Mouse (Mus musculus): ENCODE measurements around the gene Ccdc130. TPM values are rescaled to one million over a fixed set of nuclear protein-coding genes. Genes with fewer than 3 reads are reported as not detected.

The Ccdc130 gene
- polyA plus RNA-seq, 1 experiment from 2014 or later: 14.4 TPM

- Histone ChIP-seq H3K4me2 (no peak overlapping the region), H3K4me1 (peaks cover 9% of the 10 kb centered on the region; the same call in 1 of the 2 replicates), H3K9me3 (no peaks in the 10 kb centered on the region), H3K27ac (no peak overlapping the region), H3K9ac (no peak overlapping the region), H3K4me3 (replicated peaks) (no peak overlapping the region), H3K27me3 (replicated peaks) (no peaks in the 10 kb centered on the region), H3K36me3 (peaks cover 39% of the 10 kb centered on the region)
- 78% methylated on average over 3 of the region's 3 CpGs for WGBS
- ATAC-seq (ENCODE audit: insufficient read depth, low FRiP score, low read depth): no peak
Measured at GRCm38 (mm10) chr8:84211202-84211601, 59.0 kb downstream of the Ccdc130 start.

GRCm38 (mm10) chr8:84210167-84210791, 59.9 kb downstream of the Ccdc130 start:
- no peaks in the 10 kb centered on the region for H3K27me3 ChIP-seq (replicated peaks)
- H3K9ac ChIP-seq: no peak overlapping the region
- H3K4me2 ChIP-seq: no peak overlapping the region
- ATAC-seq (ENCODE audit: insufficient read depth, low FRiP score, low read depth): peak; percentile 55; the same call in 1 of the 2 replicates
- peaks cover 9% of the 10 kb centered on the region; the same call in 1 of the 2 replicates for H3K4me1 ChIP-seq
- no peaks in the 10 kb centered on the region for H3K9me3 ChIP-seq
- peaks cover 34% of the 10 kb centered on the region for H3K36me3 ChIP-seq
- WGBS: 58% methylated on average over 34 of the region's 34 CpGs
- no peak overlapping the region for H3K4me3 ChIP-seq (replicated peaks)
- H3K27ac ChIP-seq: no peak overlapping the region

GRCm38 (mm10) chr8:84208381-84209380, 61.5 kb downstream of the Ccdc130 start:
- Histone ChIP-seq H3K4me3 (replicated peaks) (no peak overlapping the region), H3K4me2 (no peak overlapping the region), H3K9me3 (no peaks in the 10 kb centered on the region), H3K9ac (no peak overlapping the region), H3K36me3 (peaks cover 40% of the 10 kb centered on the region), H3K27me3 (replicated peaks) (no peaks in the 10 kb centered on the region), H3K4me1 (peaks cover 15% of the 10 kb centered on the region; the same call in 1 of the 2 replicates), H3K27ac (peak overlapping the region; percentile 67)
- ATAC-seq (ENCODE audit: insufficient read depth, low FRiP score, low read depth): no peak
- 61% methylated on average over 17 of the region's 17 CpGs for WGBS

- Histone ChIP-seq H3K4me1 (peaks cover 17% of the 10 kb centered on the region; the same call in 1 of the 2 replicates), H3K36me3 (peaks cover 37% of the 10 kb centered on the region), H3K4me2 (0 out of 2 replicates have a peak overlapping the region, but pooled peaks have one; percentile 25), H3K9ac (no peak overlapping the region), H3K27ac (peak overlapping the region; percentile 67), H3K4me3 (replicated peaks) (no peak overlapping the region), H3K27me3 (replicated peaks) (no peaks in the 10 kb centered on the region), H3K9me3 (no peaks in the 10 kb centered on the region)
- 59% methylated on average over 7 of the region's 7 CpGs for WGBS
- no peak for ATAC-seq (ENCODE audit: insufficient read depth, low FRiP score, low read depth)
Measured at GRCm38 (mm10) chr8:84207811-84208210, 62.4 kb downstream of the Ccdc130 start.

MicroRNAs encoded within 50 kb of the gene (microRNA counts, 519-probe panel; counts per million panel counts)
- microRNA mmu-miR-23a (3,578 counts per million, percentile 90 among the panel's probes with 10 or more counts), microRNA mmu-miR-27a (3,738 counts per million, percentile 93 among the panel's probes with 10 or more counts)

Small RNA genes lying within 50 kb of the gene (microRNA-seq; reads per million reads assigned to microRNA genes)
- gene Mir23a (17,709 reads per million, percentile 96 among the genes with 10 or more reads in this experiment), gene Mir24-2 (not detected), gene Mir27a (291 reads per million, percentile 63 among the genes with 10 or more reads in this experiment), gene Mir3074-2 (not detected)

Other genes starting within 250 kb of the Ccdc130 start
- gene Palm3, start 248.9 kb downstream of the Ccdc130 start, polyA plus RNA-seq (2015; fragmentation: Nextera tagmentation; extraction: Ambion mirVana): 6.6 and 6.7 TPM in 2 replicates
- 1.1 and 1.7 TPM in 2 replicates for gene Il27ra, start 227.8 kb downstream of the Ccdc130 start, polyA plus RNA-seq (2015; fragmentation: Nextera tagmentation; extraction: Ambion mirVana)
- gene Rln3, start 225.4 kb downstream of the Ccdc130 start, polyA plus RNA-seq (2015; fragmentation: Nextera tagmentation; extraction: Ambion mirVana): not detected in 2 replicates
- 1.1 and 1.3 TPM in 2 replicates for gene Gm10643, start 205.2 kb downstream of the Ccdc130 start, polyA plus RNA-seq (2015; fragmentation: Nextera tagmentation; extraction: Ambion mirVana)
- 8.0 and 8.8 TPM in 2 replicates for gene Rfx1, start 203.5 kb downstream of the Ccdc130 start, polyA plus RNA-seq (2015; fragmentation: Nextera tagmentation; extraction: Ambion mirVana)
- 6.8 and 7.7 TPM in 2 replicates for gene Dcaf15, start 165.6 kb downstream of the Ccdc130 start, polyA plus RNA-seq (2015; fragmentation: Nextera tagmentation; extraction: Ambion mirVana)
- 0.36 and 0.39 TPM in 2 replicates for gene Podnl1, start 144.4 kb downstream of the Ccdc130 start, polyA plus RNA-seq (2015; fragmentation: Nextera tagmentation; extraction: Ambion mirVana)
- gene Cc2d1a, start 122.4 kb downstream of the Ccdc130 start, polyA plus RNA-seq (2015; fragmentation: Nextera tagmentation; extraction: Ambion mirVana): 22.2 and 22.7 TPM in 2 replicates
- 0.91 and 1.2 TPM in 2 replicates for gene 4930432K21Rik, start 122.4 kb downstream of the Ccdc130 start, polyA plus RNA-seq (2015; fragmentation: Nextera tagmentation; extraction: Ambion mirVana)
- 1.7 and 2.3 TPM in 2 replicates for gene Nanos3, start 85.2 kb downstream of the Ccdc130 start, polyA plus RNA-seq (2015; fragmentation: Nextera tagmentation; extraction: Ambion mirVana)
- gene Zswim4, start 33.3 kb downstream of the Ccdc130 start, polyA plus RNA-seq (2015; fragmentation: Nextera tagmentation; extraction: Ambion mirVana): 8.9 and 9.7 TPM in 2 replicates
- 311 and 318 TPM in 2 replicates for gene D8Ertd738e, start 20.7 kb downstream of the Ccdc130 start, polyA plus RNA-seq (2015; fragmentation: Nextera tagmentation; extraction: Ambion mirVana)
- 68.9 and 73.2 TPM in 2 replicates for gene Mri1, start 13.1 kb downstream of the Ccdc130 start, polyA plus RNA-seq (2015; fragmentation: Nextera tagmentation; extraction: Ambion mirVana)
- 4.1 and 5.3 TPM in 2 replicates for gene Cacna1a, start 118.1 kb upstream of the Ccdc130 start, polyA plus RNA-seq (2015; fragmentation: Nextera tagmentation; extraction: Ambion mirVana)

Data from stomach, embryonic 15.5 days (tissue).